Mouse (Mus musculus) small intestine, adult 2 months (tissue): ENCODE data around the gene Kptn. TPM values are rescaled to one million over a fixed set of nuclear protein-coding genes. Genes with fewer than 3 reads are reported as not detected.

Experiments
- H3K27ac ChIP-seq: fragments of 200-500 bp; 2 replicates; pipeline ENCODE4 v1.5.1; 2012; ENCODE audit warnings: low read depth, low read length, control low read depth, inconsistent platforms; ENCODE audit not compliant: insufficient read depth
- H3K27me3 ChIP-seq: fragments of 200-500 bp; 2 replicates; pipeline ENCODE4 v1.6.1; 2012; ENCODE audit warnings: mild to moderate bottlenecking, moderate library complexity, low read length, inconsistent platforms; ENCODE audit not compliant: control insufficient read depth, insufficient read depth
- H3K36me3 ChIP-seq: fragments of 200-500 bp; 2 replicates; pipeline ENCODE4 v1.6.1; 2012; ENCODE audit warnings: mild to moderate bottlenecking, low read length, control low read depth, inconsistent platforms; ENCODE audit not compliant: control insufficient read depth, insufficient read depth
- H3K4me1 ChIP-seq: fragments of 200-500 bp; 2 replicates; pipeline ENCODE4 v1.6.1; 2012; ENCODE audit warnings: low read length, inconsistent platforms, mixed read lengths; ENCODE audit not compliant: control insufficient read depth, insufficient read depth, insufficient read length
- H3K4me3 ChIP-seq: fragments of 200-500 bp; 2 replicates; pipeline ENCODE4 v1.5.1; 2012; ENCODE audit warnings: low read depth, mild to moderate bottlenecking, control low read depth, inconsistent platforms, low read length, moderate library complexity
- CTCF ChIP-seq: fragments of 200-500 bp; IDR thresholded peaks from 2 replicates; pipeline ENCODE4 v1.5.1; 2012; ENCODE audit warnings: low read depth, mild to moderate bottlenecking, control low read depth, inconsistent platforms, low read length, moderate library complexity, mixed read lengths; ENCODE audit not compliant: insufficient replicate concordance, insufficient read length; ENCODE audit errors: extremely low read depth
- POLR2A ChIP-seq: fragments of 200-500 bp; IDR thresholded peaks from 2 replicates; pipeline ENCODE4 v1.6.1; 2012; ENCODE audit warnings: low read depth, mild to moderate bottlenecking, control low read depth, inconsistent platforms, low read length, moderate library complexity
- WGBS: fragments of 180-500 bp; shearing (Covaris S2); methylation state at CpG from one replicate; pipeline ENCODE4 v1.1.7; 2018; 5-methylcytosine and 5-hydroxymethylcytosine counted together
- polyA plus RNA-seq: library from polyadenylated mRNA; depleted of rRNA; stranded (reverse); fragments of >200 nt; gene quantifications from 2 replicates; pipeline ENCODE4 v1.2.3, GENCODE M21; 2012

Gene Kptn
- polyA plus RNA-seq, 1 experiment: 31.2 TPM

DNA sequence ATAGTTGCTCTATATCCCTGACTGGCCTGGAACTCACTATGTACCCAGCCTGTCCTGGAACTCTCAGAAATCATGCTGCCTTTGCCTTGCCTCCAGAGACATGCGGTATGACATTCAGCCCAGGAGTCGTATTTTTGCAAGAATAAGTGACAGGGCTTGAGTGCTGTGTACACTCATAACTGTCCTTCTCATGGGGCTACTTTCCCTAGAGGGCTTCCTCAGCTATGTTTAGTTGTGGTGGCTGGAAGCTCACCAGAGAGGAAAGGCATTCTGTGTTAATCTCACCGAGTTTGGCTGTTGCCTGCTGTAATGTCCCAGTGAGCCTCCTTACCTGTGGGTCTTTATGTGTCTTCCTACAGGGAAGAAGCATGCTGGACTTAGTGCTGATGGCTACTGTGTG is 25.1 kb upstream of the Kptn start:
- 70% methylated on average over 3 of the region's 3 CpGs for WGBS
- Histone ChIP-seq H3K4me3 (no peak overlapping the region), H3K36me3 (no peaks in the 10 kb centered on the region), H3K4me1 (peaks cover 3% of the 10 kb centered on the region; the same call in 1 of the 2 replicates), H3K27ac (no peak overlapping the region), H3K27me3 (no peaks in the 10 kb centered on the region)
- TF ChIP-seq POLR2A (no peak), CTCF (no peak)

DNA sequence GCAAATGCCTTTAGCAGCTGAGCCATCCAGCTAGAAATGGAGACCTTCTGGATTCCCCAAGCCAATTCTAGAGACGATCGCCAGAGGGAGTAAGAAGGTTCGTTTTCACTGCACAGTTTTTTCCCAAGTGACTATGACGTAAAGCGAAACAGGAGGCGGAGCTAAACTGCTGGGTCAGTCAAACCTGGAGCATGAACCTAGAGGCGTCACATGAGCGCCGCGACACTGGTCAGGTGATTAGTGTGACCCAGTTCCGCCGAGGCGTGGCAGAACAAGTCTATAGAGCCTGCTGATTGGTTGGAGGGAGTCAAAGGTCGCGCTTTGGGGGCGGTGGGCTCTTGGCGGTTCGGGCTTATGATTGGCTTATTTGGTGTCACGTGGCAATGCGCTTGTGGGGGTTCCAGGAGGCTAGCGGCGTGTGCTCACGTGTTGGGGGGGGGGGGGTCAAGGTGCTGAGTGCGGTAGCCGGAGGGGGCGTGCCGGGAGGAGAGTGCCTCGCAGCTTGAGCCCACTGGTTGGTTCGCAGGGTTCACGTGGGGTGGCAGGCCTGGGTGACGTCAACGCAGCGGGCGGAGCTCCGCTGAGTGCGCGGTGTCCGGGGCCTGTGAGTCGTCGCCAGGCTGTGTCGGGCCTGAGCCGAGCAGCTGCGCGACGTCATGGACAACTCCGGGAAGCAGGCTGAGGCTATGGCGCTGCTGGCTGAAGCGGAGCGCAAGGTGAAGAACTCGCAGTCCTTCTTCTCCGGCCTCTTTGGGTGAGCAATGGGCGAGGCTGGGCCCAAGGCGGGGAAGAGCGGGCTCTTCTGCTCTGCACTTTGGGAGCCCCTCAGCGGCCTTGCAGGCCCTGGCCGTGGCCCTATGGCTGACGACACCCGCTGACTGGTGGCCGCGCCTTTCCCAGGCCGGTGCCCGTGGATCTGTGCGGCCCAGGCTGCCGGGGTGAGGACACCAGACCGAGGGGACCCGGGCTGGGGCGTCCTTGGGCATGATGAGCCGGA is 21.4 kb upstream of the Kptn start, which contains the start of gene Napa:
Gene Napa (plus strand): TSS at position 438 of the 997 bp plus-strand sequence.
- under 1% methylated on average over 68 of the region's 68 CpGs for WGBS

DNA sequence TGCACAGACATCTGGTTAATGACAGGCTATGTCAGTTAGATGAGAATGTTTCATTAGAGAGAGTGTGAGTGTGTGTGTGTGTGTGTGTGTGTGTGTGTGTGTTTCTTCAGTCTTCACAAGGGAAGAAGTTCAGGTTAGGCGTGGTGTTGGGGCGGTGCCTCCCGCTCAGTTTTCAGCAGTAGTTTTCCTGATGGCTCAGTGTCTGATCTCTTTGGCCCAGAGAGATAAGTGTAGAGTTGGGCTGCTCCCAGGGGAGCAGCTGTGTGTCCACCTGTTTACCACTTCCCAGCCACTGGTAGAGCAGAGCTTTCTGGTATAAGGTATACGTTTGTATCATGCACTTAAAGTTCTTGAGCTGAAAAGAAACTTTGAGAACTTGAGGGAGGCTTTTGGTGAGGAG is 19.8 kb upstream of the Kptn start:
- Histone ChIP-seq H3K36me3 (peaks cover 9% of the 10 kb centered on the region), H3K27me3 (no peaks in the 10 kb centered on the region), H3K4me1 (peaks cover 10% of the 10 kb centered on the region), H3K4me3 (no peak overlapping the region), H3K27ac (no peak overlapping the region)
- TF ChIP-seq POLR2A (no peak), CTCF (no peak)
- 35% methylated on average over 4 of the region's 4 CpGs for WGBS

More for the DNA sequence above, 21.4 kb upstream of the Kptn start, which contains the start of gene Napa:
- no peaks in the 10 kb centered on the region for H3K27me3 ChIP-seq
- peaks cover 10% of the 10 kb centered on the region for H3K4me1 ChIP-seq
- TF ChIP-seq CTCF (peak; percentile 31; the same call in 1 of the 2 replicates), POLR2A (peak; percentile 95; the same call in 1 of the 2 replicates)
- peak within 1 kb of the TSS; percentile 72 for H3K27ac ChIP-seq
- peaks cover 9% of the 10 kb centered on the region for H3K36me3 ChIP-seq
- peak within 1 kb of the TSS; percentile 74 for H3K4me3 ChIP-seq

DNA sequence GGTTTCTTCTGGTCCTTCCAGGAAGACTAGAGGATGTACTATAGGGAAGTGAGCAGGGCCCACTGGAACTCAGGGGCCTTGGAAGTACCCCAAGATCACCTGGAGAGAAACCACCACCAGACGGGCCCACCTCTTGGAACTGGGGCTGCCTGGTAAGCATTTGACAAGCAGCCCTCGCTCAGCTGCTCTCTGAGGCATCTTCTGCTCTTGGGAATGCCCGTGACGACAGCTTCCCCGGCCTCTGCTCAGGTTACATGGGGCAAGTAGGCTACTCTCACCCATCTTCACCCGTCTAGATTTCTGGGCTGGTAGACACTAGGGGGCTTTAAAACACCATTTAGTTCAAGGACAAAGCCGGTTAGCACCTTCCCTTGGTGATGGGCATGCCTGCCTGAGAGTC is 18.6 kb upstream of the Kptn start:
- Histone ChIP-seq H3K27ac (no peak overlapping the region), H3K36me3 (peaks cover 9% of the 10 kb centered on the region), H3K4me3 (no peak overlapping the region), H3K27me3 (no peaks in the 10 kb centered on the region), H3K4me1 (peaks cover 10% of the 10 kb centered on the region)
- TF ChIP-seq CTCF: no peak
- no peak for TF ChIP-seq POLR2A
- WGBS: 81% methylated on average over 7 of the region's 7 CpGs

DNA sequence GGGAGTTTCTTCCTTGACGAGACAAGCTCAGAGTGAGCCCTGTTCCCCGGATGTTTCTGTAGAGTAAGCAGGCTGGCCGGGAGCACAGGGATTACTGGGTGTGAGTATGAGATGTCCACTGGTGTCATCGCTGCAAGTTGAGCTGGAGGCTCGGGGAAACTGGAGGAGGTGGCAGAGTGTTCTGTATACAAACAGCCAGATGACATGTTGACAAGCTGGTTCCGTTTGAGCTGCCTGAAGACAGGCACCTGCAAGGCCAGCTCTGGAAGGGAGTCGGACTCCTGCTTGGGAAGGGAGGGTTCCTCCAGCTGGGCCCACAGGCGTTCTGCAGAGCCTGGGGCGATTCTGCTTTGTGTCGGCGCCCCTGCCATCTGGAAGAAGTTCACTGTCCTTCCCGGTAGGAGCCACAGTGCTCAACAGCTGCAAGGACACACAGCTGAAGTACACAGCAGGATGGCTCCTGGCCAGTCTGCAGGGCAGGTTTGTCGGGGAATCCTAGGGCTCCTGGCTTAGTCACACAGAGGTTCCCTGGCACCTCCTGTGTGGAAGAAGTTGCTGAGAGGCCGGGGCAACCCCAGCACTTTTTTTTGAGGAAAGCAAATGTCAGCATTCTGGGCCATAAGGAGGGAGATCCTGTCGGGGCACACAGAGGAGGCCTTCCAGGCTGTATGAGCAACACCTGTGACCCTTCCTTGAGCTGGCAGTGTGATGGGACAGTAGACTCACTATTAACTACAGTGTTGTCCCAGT is 17.8 kb upstream of the Kptn start:
- Histone ChIP-seq H3K4me1 (peaks cover 10% of the 10 kb centered on the region), H3K27ac (no peak overlapping the region), H3K36me3 (peaks cover 9% of the 10 kb centered on the region), H3K27me3 (no peaks in the 10 kb centered on the region), H3K4me3 (no peak overlapping the region)
- WGBS: 72% methylated on average over 15 of the region's 15 CpGs
- TF ChIP-seq CTCF (no peak), POLR2A (no peak)

DNA sequence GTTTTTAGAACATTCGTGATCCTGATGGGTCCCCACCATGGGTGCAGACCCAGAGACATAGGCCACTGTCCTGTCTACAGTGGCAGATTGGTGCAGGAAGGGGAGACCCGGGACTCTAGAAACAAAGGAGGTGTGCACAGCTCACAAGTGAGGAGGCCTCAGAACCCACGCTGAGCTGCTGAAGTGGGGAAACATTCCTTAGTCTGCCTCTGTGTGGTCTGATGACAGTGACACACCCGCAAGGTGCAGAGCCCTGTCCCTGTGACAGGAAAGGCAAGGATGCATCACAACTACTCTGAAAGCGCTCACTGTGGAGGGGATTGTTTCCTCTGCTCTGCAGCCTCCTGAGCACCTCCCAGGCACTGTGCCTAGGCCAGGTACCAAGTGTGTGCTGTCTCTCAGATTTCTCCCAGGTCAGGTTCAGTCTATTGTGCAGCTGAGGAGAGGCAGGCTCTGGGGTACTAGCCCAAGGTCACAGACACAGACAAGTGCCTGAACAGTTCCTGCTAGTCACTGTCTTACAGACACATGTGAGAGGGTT is 16.9 kb upstream of the Kptn start:
- 82% methylated on average over 5 of the region's 5 CpGs for WGBS
- TF ChIP-seq CTCF (no peak), POLR2A (no peak)
- Histone ChIP-seq H3K27me3 (no peaks in the 10 kb centered on the region), H3K4me3 (no peak overlapping the region), H3K27ac (no peak overlapping the region), H3K4me1 (peaks cover 10% of the 10 kb centered on the region), H3K36me3 (peaks cover 17% of the 10 kb centered on the region)
